Mouse (Mus musculus) embryonic fibroblast, embryonic 13.5 days (primary cell): Measurements from ENCODE around the gene Aldh1b1. TPM values are rescaled to one million over a fixed set of nuclear protein-coding genes. Genes with fewer than 3 reads are reported as not detected.

Experiments
- H3K27ac ChIP-seq: 2 replicates; pipeline ENCODE4 v1.5.1; 2012; ENCODE audit warnings: low read length, control low read depth, inconsistent platforms; ENCODE audit not compliant: insufficient read depth
- H3K4me1 ChIP-seq: 2 replicates; pipeline ENCODE4 v1.6.1; 2011; ENCODE audit warnings: low read length; ENCODE audit not compliant: control insufficient read depth, insufficient read depth
- H3K4me3 ChIP-seq: 2 replicates; pipeline ENCODE4 v1.5.1; 2011; ENCODE audit warnings: mild to moderate bottlenecking, control low read depth, low read length; ENCODE audit not compliant: insufficient read depth
- CTCF ChIP-seq: IDR thresholded peaks from 2 replicates; pipeline ENCODE4 v1.5.1; 2011; ENCODE audit warnings: mild to moderate bottlenecking, control low read depth, low read length, moderate library complexity, borderline replicate concordance; ENCODE audit not compliant: insufficient read depth
- POLR2A ChIP-seq: IDR thresholded peaks from 2 replicates; pipeline ENCODE4 v1.6.1; 2011; ENCODE audit warnings: low read depth, mild to moderate bottlenecking, control low read depth, low read length, moderate library complexity
- polyA plus RNA-seq: library from polyadenylated mRNA; stranded (reverse); fragments of >200 nt; gene quantifications from 2 replicates; pipeline ENCODE4 v1.2.4, GENCODE M21; 2011; ENCODE audit warnings: low read depth; ENCODE audit not compliant: missing spikeins, insufficient read length

Aldh1b1 gene
- polyA plus RNA-seq, 1 experiment, result 2.2 TPM

- Histone ChIP-seq H3K4me1 (no peaks in the 10 kb centered on the region), H3K4me3 (no peak overlapping the region), H3K27ac (no peak overlapping the region)
- TF ChIP-seq CTCF (no peak), POLR2A (no peak)
Measured at GRCm38 (mm10) chr4:45824761-45825556, 26.1 kb downstream of the Aldh1b1 start.

GRCm38 (mm10) chr4:45826275-45827040 lies 27.6 kb downstream of the Aldh1b1 start, which contains the start of gene Igfbpl1:
Gene Igfbpl1 (minus strand): TSS chr4:45826923.
- H3K27ac ChIP-seq, result no peak within 1 kb of the TSS
- no peaks in the 10 kb centered on the region for H3K4me1 ChIP-seq

GRCm38 (mm10) chr4:45829907-45830759 lies 31.3 kb downstream of the Aldh1b1 start:
- TF ChIP-seq CTCF (no peak), POLR2A (no peak)
- no peak overlapping the region for H3K4me3 ChIP-seq
- no peak overlapping the region for H3K27ac ChIP-seq
- H3K4me1 ChIP-seq, result no peaks in the 10 kb centered on the region

More at GRCm38 (mm10) chr4:45826275-45827040, 27.6 kb downstream of the Aldh1b1 start, which contains the start of gene Igfbpl1:
- no peak within 1 kb of the TSS for H3K4me3 ChIP-seq
- TF ChIP-seq POLR2A (no peak), CTCF (no peak)

GRCm38 (mm10) chr4:45831996-45832395 lies 33.2 kb downstream of the Aldh1b1 start:
- TF ChIP-seq CTCF (no peak), POLR2A (no peak)
- no peak overlapping the region for H3K4me3 ChIP-seq
- no peak overlapping the region for H3K27ac ChIP-seq
- no peaks in the 10 kb centered on the region for H3K4me1 ChIP-seq

- H3K27ac ChIP-seq, result no peak overlapping the region
- TF ChIP-seq CTCF (no peak), POLR2A (no peak)
- H3K4me1 ChIP-seq, result no peaks in the 10 kb centered on the region
- no peak overlapping the region for H3K4me3 ChIP-seq
Measured at GRCm38 (mm10) chr4:45833461-45833860, 34.6 kb downstream of the Aldh1b1 start.

GRCm38 (mm10) chr4:45844355-45844754 lies 45.5 kb downstream of the Aldh1b1 start:
- no peak overlapping the region for H3K27ac ChIP-seq
- no peak overlapping the region for H3K4me3 ChIP-seq
- TF ChIP-seq POLR2A (no peak), CTCF (no peak)
- H3K4me1 ChIP-seq, result no peaks in the 10 kb centered on the region

GRCm38 (mm10) chr4:45846263-45846662 lies 47.4 kb downstream of the Aldh1b1 start:
- no peak for TF ChIP-seq CTCF
- TF ChIP-seq POLR2A, result no peak
- Histone ChIP-seq H3K4me1 (peaks cover under 1% of the 10 kb centered on the region; the same call in 1 of the 2 replicates), H3K27ac (no peak overlapping the region), H3K4me3 (no peak overlapping the region)

GRCm38 (mm10) chr4:45848109-45848824 lies 49.4 kb downstream of the Aldh1b1 start, which contains the start of gene Stra6l:
Gene Stra6l (plus strand): TSS chr4:45848664.
- no peak within 1 kb of the TSS for H3K27ac ChIP-seq
- TF ChIP-seq CTCF (no peak), POLR2A (no peak)
- no peak within 1 kb of the TSS for H3K4me3 ChIP-seq
- peaks cover 4% of the 10 kb centered on the region for H3K4me1 ChIP-seq

- Histone ChIP-seq H3K27ac (no peak overlapping the region), H3K4me3 (no peak overlapping the region), H3K4me1 (peaks cover 4% of the 10 kb centered on the region)
- TF ChIP-seq CTCF (no peak), POLR2A (no peak)
Measured at GRCm38 (mm10) chr4:45848825-45849156, 50.0 kb downstream of the Aldh1b1 start.
